Mouse (Mus musculus) duodenum, adult 2 months (tissue): ENCODE measurements around the gene Olfr420. TPM values are rescaled to one million over a fixed set of nuclear protein-coding genes. Genes with fewer than 3 reads are reported as not detected.

Experiments
- polyA plus RNA-seq: library from polyadenylated mRNA; depleted of rRNA; stranded (reverse); fragments of >200 nt; gene quantifications from 2 replicates; pipeline ENCODE4 v1.2.3, GENCODE M21; 2012; ENCODE audit warnings: low replicate concordance; rRNA removed

Gene Olfr420
- polyA plus RNA-seq, result not detected in 2 replicates

DNA sequence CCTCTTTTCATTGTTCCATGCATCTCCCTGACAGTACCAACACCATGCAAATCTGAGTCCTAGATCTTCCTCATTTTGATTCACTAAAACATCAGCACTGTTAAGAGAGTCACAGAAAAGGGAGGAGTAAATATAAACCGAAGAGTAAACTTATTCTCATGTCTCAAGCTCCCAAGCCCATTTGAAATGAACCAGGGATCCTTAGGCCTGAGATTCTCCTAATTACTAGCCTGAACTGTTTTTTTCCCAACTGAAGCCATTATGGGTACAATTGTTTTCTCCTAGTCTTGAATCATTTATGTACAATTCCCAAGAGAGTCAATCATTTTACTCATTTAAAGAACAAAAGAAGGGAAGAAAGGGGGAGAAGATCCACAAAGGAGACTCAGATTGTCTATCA lies at the start of gene Olfr420:
Olfr420 (plus strand) TSS at position 301 of the 400 bp plus-strand sequence.

GRCm38 (mm10) chr1:174121062-174121461 lies 34.4 kb upstream of the Olfr420 start, which contains the start of gene Olfr231:
TSS of gene Olfr231 (minus strand) at chr1:174121162.

GRCm38 (mm10) chr1:174131217-174131616 lies 24.2 kb upstream of the Olfr420 start, which contains the start of gene Olfr424:
TSS of gene Olfr424 (plus strand) at chr1:174131517.

GRCm38 (mm10) chr1:174172605-174173004 lies 17.2 kb downstream of the Olfr420 start, which contains the start of gene Spta1:
TSS of gene Spta1 (plus strand) at chr1:174172776.

Other genes with a start within 250 kb of the Olfr420 start
- not detected in 2 replicates for gene Ifi211, start 242.6 kb upstream of the Olfr420 start, polyA plus RNA-seq
- gene Mndal, start 213.1 kb upstream of the Olfr420 start, polyA plus RNA-seq, result 0.24 and 0.25 TPM in 2 replicates
- gene Ifi203, start 213.0 kb upstream of the Olfr420 start, polyA plus RNA-seq, result 0.63 and 0.75 TPM in 2 replicates
- not detected in 2 replicates for gene Ifi202b, start 172.9 kb upstream of the Olfr420 start, polyA plus RNA-seq
- gene Ifi205, start 123.8 kb upstream of the Olfr420 start, polyA plus RNA-seq, result 0.07 and 0.09 TPM in 2 replicates
- gene Olfr433, start 114.9 kb upstream of the Olfr420 start, polyA plus RNA-seq, result 0.04 TPM in 1 of 2 replicates, not detected in the other
- not detected in 2 replicates for gene Olfr432, start 106.4 kb upstream of the Olfr420 start, polyA plus RNA-seq
- not detected in 2 replicates for gene Olfr430, start 89.0 kb upstream of the Olfr420 start, polyA plus RNA-seq
- not detected in 2 replicates for gene Olfr429, start 71.3 kb upstream of the Olfr420 start, polyA plus RNA-seq
- gene Olfr427, start 58.7 kb upstream of the Olfr420 start, polyA plus RNA-seq, result not detected in 2 replicates
- not detected in 2 replicates for gene Olfr231, start 34.5 kb upstream of the Olfr420 start, polyA plus RNA-seq
- gene Olfr424, start 24.1 kb upstream of the Olfr420 start, polyA plus RNA-seq, result not detected in 2 replicates
- gene Spta1, start 17.1 kb downstream of the Olfr420 start, polyA plus RNA-seq, result not detected in 2 replicates
- not detected in 2 replicates for gene Olfr419, start 96.4 kb downstream of the Olfr420 start, polyA plus RNA-seq
- gene Mptx1, start 174.9 kb downstream of the Olfr420 start, polyA plus RNA-seq, result 0.41 TPM in 1 of 2 replicates, not detected in the other
- gene Olfr417, start 209.5 kb downstream of the Olfr420 start, polyA plus RNA-seq, result not detected in 2 replicates
- not detected in 2 replicates for gene Olfr248, start 235.4 kb downstream of the Olfr420 start, polyA plus RNA-seq